Mouse (Mus musculus): ENCODE measurements around the gene Gm42715.

DNA sequence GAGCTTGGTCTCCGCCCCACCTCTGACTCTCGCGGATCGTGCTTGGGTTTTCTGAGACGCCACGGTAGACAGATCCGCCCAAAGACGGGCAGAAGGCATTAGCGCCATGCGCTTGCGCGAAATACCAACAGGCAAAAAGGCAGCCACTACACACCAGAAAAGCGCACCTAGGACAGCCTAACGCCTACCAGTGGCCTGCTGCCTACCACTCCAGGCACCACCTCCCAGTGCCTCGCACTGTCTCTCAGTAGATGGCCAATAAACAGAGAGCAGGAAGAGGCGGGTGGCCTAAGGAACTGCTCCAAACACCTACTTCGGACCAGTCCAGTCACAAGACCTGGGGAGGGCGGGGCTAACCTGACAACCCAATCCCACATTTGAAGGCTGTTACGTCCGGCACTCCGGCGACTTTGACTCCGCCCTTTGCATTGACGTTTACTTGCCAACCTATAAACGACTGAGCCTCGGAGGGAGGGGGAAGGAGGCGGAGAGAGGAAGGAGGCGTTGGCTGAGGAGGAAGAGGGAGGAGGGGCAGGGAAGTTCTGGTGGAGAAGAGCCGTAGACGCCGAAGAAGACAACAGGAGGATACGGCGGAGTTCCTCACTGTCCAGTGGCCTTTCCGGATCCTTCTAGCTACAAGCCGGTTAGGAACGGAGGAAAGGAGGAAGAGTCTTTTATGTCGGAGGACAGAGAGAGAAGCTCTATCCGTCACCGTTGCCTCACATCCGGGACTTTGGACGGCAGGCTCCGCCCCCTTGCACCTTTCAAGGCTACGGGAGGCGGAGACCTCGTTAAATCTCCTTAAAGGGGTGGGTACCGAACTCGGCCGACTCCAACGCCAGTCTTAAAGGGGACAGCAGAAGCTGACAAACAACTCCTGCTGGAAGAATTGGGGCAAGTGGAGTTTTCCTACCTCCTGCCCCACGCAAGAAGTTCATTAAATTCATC lies 41.4 kb upstream of the Gm42715 start:
- TF ChIP-seq CTCF (IDR thresholded peaks at IDR 0.05; ENCODE audit: low read depth, low read length) (no peak), POLR2A (IDR thresholded peaks at IDR 0.05; ENCODE audit: extremely low read depth, insufficient read depth, low read length) (peak; percentile 92)
